In the genomic region with DNA sequence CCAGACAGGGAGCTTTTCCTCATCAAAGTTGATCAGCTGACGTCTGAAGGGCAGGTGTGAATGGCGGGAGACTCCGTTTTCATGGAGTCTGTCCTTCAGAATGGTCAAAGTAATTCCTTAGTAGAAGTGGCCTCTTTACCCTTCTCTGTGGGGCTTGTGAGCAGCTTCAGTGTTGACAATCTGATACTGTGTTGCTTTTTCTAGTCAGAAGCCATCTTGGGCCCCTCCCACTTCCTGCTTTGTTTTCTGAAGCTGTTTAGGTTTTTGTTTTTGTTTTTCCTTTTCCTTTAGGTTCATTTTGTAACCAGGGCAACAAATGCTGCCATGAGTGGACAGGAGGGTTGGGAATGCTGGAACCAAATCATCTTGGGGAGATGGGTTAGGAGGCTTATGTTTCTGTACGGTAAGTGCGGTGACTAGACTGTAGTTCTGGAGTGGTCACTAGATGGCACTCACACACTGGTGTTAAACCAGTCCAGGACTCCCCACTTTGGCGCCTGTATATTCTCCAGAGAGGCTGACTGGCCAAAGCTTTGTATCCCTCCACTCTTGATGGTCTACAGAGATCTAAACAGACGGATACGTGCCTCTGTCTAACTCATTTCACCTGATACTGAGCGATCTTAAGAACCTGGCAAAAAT, we compare ENCODE assay signal across 8 mouse cellular contexts. TPM values are rescaled to one million over a fixed set of nuclear protein-coding genes. Genes with fewer than 3 reads are reported as not detected.
DNase-seq lines count a peak whose midpoint lies in the region; ATAC-seq and TF ChIP-seq lines count a peak whose summit lies in the region.

No protein-coding gene starts in this region.

- peak; percentile 60; the same call in 1 of the 2 replicates for ATAC-seq in embryonic facial prominence, embryonic 13.5 days (ENCODE audit: insufficient number of reproducible peaks, insufficient read depth, low FRiP score, low TSS enrichment, low read depth)
- peak; percentile 79; the same call in 1 of the 2 replicates for ATAC-seq in limb, embryonic 12.5 days (ENCODE audit: insufficient number of reproducible peaks, insufficient read depth, low FRiP score, low TSS enrichment, low read depth)
- peak; percentile 87 for ATAC-seq in midbrain, embryonic 14.5 days (ENCODE audit: low FRiP score, low TSS enrichment)

- peak overlapping the region; percentile 37 for H3K4me2 ChIP-seq in embryonic facial prominence, embryonic 13.5 days
- H3K4me2 ChIP-seq in limb, embryonic 12.5 days, result peak overlapping the region; percentile 20; the same call in 1 of the 2 replicates
- peak overlapping the region; percentile 13; the same call in 1 of the 2 replicates for H3K4me2 ChIP-seq in midbrain, embryonic 14.5 days (ENCODE audit: low read length)

- peaks cover 55% of the 10 kb centered on the region for H3K27me3 ChIP-seq in embryonic facial prominence, embryonic 13.5 days
- peaks cover 44% of the 10 kb centered on the region for H3K27me3 ChIP-seq in limb, embryonic 12.5 days
- H3K27me3 ChIP-seq in midbrain, embryonic 14.5 days (ENCODE audit: control insufficient read depth, insufficient read depth, low read length), result peaks cover 38% of the 10 kb centered on the region
- H3K27me3 ChIP-seq in spleen, adult 2 months (ENCODE audit: control insufficient read depth, insufficient read depth, low read length), result no peaks in the 10 kb centered on the region

- WGBS in embryonic facial prominence, embryonic 13.5 days, result 22% methylated on average over 9 of the region's 9 CpGs
- 18% methylated on average over 9 of the region's 9 CpGs for WGBS in limb, embryonic 12.5 days
- 25% methylated on average over 9 of the region's 9 CpGs for WGBS in midbrain, embryonic 14.5 days
- WGBS in spleen, adult 2 months, result 27% methylated on average over 9 of the region's 9 CpGs

- H3K36me3 ChIP-seq in embryonic facial prominence, embryonic 13.5 days, result no peaks in the 10 kb centered on the region
- H3K36me3 ChIP-seq in limb, embryonic 12.5 days, result no peaks in the 10 kb centered on the region
- H3K36me3 ChIP-seq in midbrain, embryonic 14.5 days (ENCODE audit: control insufficient read depth, insufficient read depth, low read length), result no peaks in the 10 kb centered on the region
- no peaks in the 10 kb centered on the region for H3K36me3 ChIP-seq in spleen, adult 2 months (ENCODE audit: control insufficient read depth, insufficient read depth, low read length)

- 0 out of 2 replicates have a peak overlapping the region, but pooled peaks have one; percentile 13 for H3K4me3 ChIP-seq in embryonic facial prominence, embryonic 13.5 days
- no peak overlapping the region for H3K4me3 ChIP-seq in limb, embryonic 12.5 days (replicated peaks)
- H3K4me3 ChIP-seq in midbrain, embryonic 14.5 days (replicated peaks; ENCODE audit: low read depth, low read length), result no peak overlapping the region
- peak overlapping the region; percentile 58 for H3K4me3 ChIP-seq in spleen, adult 2 months (ENCODE audit: extremely low read depth, insufficient read depth, insufficient read length)

- no peak for TF ChIP-seq POLR2A in spleen, adult 2 months (IDR thresholded peaks at IDR 0.05; ENCODE audit: low read depth, low read length)

- H3K27ac ChIP-seq in embryonic facial prominence, embryonic 13.5 days, result no peak overlapping the region
- H3K27ac ChIP-seq in limb, embryonic 12.5 days, result no peak overlapping the region
- no peak overlapping the region for H3K27ac ChIP-seq in midbrain, embryonic 14.5 days (replicated peaks; ENCODE audit: low read depth, low read length)
- H3K27ac ChIP-seq in spleen, adult 2 months (ENCODE audit: insufficient read depth, low read length), result no peak overlapping the region

- peak; percentile 86 for DNase-seq in 3T3-L1 (ENCODE audit: low read depth, low spot score)
- DNase-seq in adrenal gland, postnatal 25 days, result peak; percentile 58
- peak; percentile 86 for DNase-seq in heart, adult 8-10 months (ENCODE audit: low spot score)
- peak; percentile 53 to 82 for DNase-seq in kidney, adult 8-10 months
- DNase-seq in midbrain, embryonic 14.5 days, result peak; percentile 95
- DNase-seq in spleen, adult 2 months (ENCODE audit: low read depth in 1 of 2, low spot score in 2 of 2), result peak; percentile 32 to 60

- H3K9ac ChIP-seq in embryonic facial prominence, embryonic 13.5 days, result no peak overlapping the region
- H3K9ac ChIP-seq in limb, embryonic 12.5 days (replicated peaks), result no peak overlapping the region
- H3K9ac ChIP-seq in midbrain, embryonic 14.5 days (replicated peaks; ENCODE audit: low read length), result no peak overlapping the region

- TF ChIP-seq CTCF in spleen, adult 2 months (IDR thresholded peaks at IDR 0.05; ENCODE audit: extremely low read depth, insufficient read depth, insufficient read length, insufficient replicate concordance), result peak; percentile 46; the same call in 1 of the 2 replicates

- H3K4me1 ChIP-seq in embryonic facial prominence, embryonic 13.5 days, result 0 out of 2 replicates have a peak, but pooled peaks cover 4% of the 10 kb centered on the region
- peaks cover 29% of the 10 kb centered on the region for H3K4me1 ChIP-seq in limb, embryonic 12.5 days (replicated peaks)
- no peaks in the 10 kb centered on the region for H3K4me1 ChIP-seq in midbrain, embryonic 14.5 days (ENCODE audit: control insufficient read depth, insufficient read depth, low read length)
- no peaks in the 10 kb centered on the region for H3K4me1 ChIP-seq in spleen, adult 2 months (ENCODE audit: control insufficient read depth, insufficient read depth, insufficient read length)

- H3K9me3 ChIP-seq in embryonic facial prominence, embryonic 13.5 days, result no peaks in the 10 kb centered on the region
- no peaks in the 10 kb centered on the region; the same call in 1 of the 2 replicates for H3K9me3 ChIP-seq in limb, embryonic 12.5 days
- H3K9me3 ChIP-seq in midbrain, embryonic 14.5 days (ENCODE audit: control insufficient read depth, low read length), result no peaks in the 10 kb centered on the region; the same call in 1 of the 2 replicates

RNA-seq across cellular contexts. Expression of gene Clybl, which starts 42.1 kb away (rescaled TPM):
- total RNA-seq in adrenal gland, postnatal 25 days (2021), result 65.8 and 69.3 TPM in 2 replicates
- 19.9 and 20.7 TPM in 2 replicates for polyA plus RNA-seq in embryonic facial prominence, embryonic 13.5 days (2015; fragmentation: Nextera tagmentation; extraction: Ambion mirVana)
- 100 to 1,000 TPM; 129 to 140 (median 133) TPM for total RNA-seq in heart, adult 8-10 months (2022)
- 16.8 and 17.5 TPM in 2 replicates for polyA plus RNA-seq in limb, embryonic 12.5 days (2016; fragmentation: Nextera tagmentation; extraction: Ambion mirVana)
- polyA plus RNA-seq in midbrain, embryonic 14.5 days (2014; fragmentation: Nextera tagmentation; extraction: Ambion mirVana), result 12.8 and 17.2 TPM in 2 replicates
- 2.1 TPM in 2 replicates for polyA plus RNA-seq in spleen, adult 2 months (2012; rRNA removed)

Comparison
In these comparisons a context has a peak if more than half of its experiments do, and no peak if none do; other contexts are left out.
1. H3K4me3 ChIP-seq: peak in embryonic facial prominence, embryonic 13.5 days (single experiment) and spleen, adult 2 months (single experiment); none in limb, embryonic 12.5 days (single experiment) and midbrain, embryonic 14.5 days (single experiment).
2. Peak in every context shown above with its lines, with median percentiles within 50 percentile points of each other: DNase-seq, ATAC-seq and H3K4me2 ChIP-seq.